Mouse (Mus musculus) adrenal gland, postnatal 36 days (tissue): ENCODE results near the gene Vmn2r75. TPM values are rescaled to one million over a fixed set of nuclear protein-coding genes. Genes with fewer than 3 reads are reported as not detected.
"Not testable (repeated sequence)": the region's sequence is repeated elsewhere in the genome, so short reads cannot be mapped to it uniquely, and the experiment has no call there.

Source experiments
- DNase-seq, 2 experiments: peaks; one replicate each; pipeline ENCODE4 v3.0.0; 2021; ENCODE audit warnings: mixed read lengths in 1 of 2
- long read RNA-seq, 2 experiments: library from polyadenylated mRNA; stranded (forward); transcript quantifications; one replicate each; pipeline ENCODE4 v2.0.0; 2021; ENCODE audit warnings: borderline sequencing depth in 2 of 2
- total RNA-seq, 2 experiments: library from RNA; stranded (reverse); gene quantifications; 2 replicates each; pipeline ENCODE4 v1.2.3; 2021

Vmn2r75 gene
- total RNA-seq: not detected
- long read RNA-seq, experiment 1: 0 reads
- long read RNA-seq, experiment 2: 0 reads

- not testable (repeated sequence) for DNase-seq
Observed at GRCm38 (mm10) chr7:86171678-86172077, at the start of gene Vmn2r75. TSS of gene Vmn2r75 (minus strand) at chr7:86171778.

GRCm38 (mm10) chr7:86211345-86211744 is 39.8 kb upstream of the Vmn2r75 start:
- DNase-seq: peak; percentile 2 to 6

Other genes starting within 250 kb of the Vmn2r75 start
- gene Vmn2r74, start 210.1 kb downstream of the Vmn2r75 start, total RNA-seq: not detected
- not detected for gene Vmn2r76, start 74.5 kb upstream of the Vmn2r75 start, total RNA-seq
- gene Olfr310, start 105.4 kb upstream of the Vmn2r75 start, total RNA-seq: not detected
- not detected for gene Olfr309, start 141.9 kb upstream of the Vmn2r75 start, total RNA-seq
- not detected for gene Olfr308, start 153.9 kb upstream of the Vmn2r75 start, total RNA-seq
- not detected for gene Olfr307, start 165.8 kb upstream of the Vmn2r75 start, total RNA-seq
- gene Olfr305, start 195.2 kb upstream of the Vmn2r75 start, total RNA-seq: not detected
- gene Olfr304, start 214.9 kb upstream of the Vmn2r75 start, total RNA-seq: not detected
- not detected for gene Olfr303, start 226.0 kb upstream of the Vmn2r75 start, total RNA-seq
- not detected for gene Olfr301, start 232.1 kb upstream of the Vmn2r75 start, total RNA-seq